8 mouse cellular contexts compared by ENCODE assay signal in genomic region chr4:150346651-150347386, GRCm38 (mm10).
DNase-seq lines count a peak whose midpoint lies in the region; ATAC-seq lines count a peak whose summit lies in the region.
"Had no signal": no experiment of that assay in that cellular context is flagged by ENCODE, and none has a peak within 500 bp of the region (broad histone marks: within the 10 kb centered on the region; RNA-seq: fewer than 3 reads in every experiment).

No protein-coding gene starts in this region.

- no peak overlapping the region for H3K4me3 ChIP-seq in embryonic facial prominence, embryonic 11.5 days (ENCODE audit: low read depth, low read length)
- H3K4me3 ChIP-seq in midbrain, embryonic 16.5 days (ENCODE audit: low read depth, low read length): no peak overlapping the region

- no peak overlapping the region for H3K9ac ChIP-seq in embryonic facial prominence, embryonic 11.5 days (replicated peaks; ENCODE audit: low read length)
- H3K9ac ChIP-seq in midbrain, embryonic 16.5 days (ENCODE audit: low read depth, low read length): no peak overlapping the region

- DNase-seq in R1 (ENCODE audit: low read depth, low spot score): peak; percentile 42
- peak; percentile 62 for DNase-seq in embryonic facial prominence, embryonic 11.5 days (ENCODE audit: low spot score)
- DNase-seq in kidney, adult 18-20 months: peak; percentile 41
- DNase-seq in natural killer cell, adult 2 months (ENCODE audit: low spot score in 2 of 2): no peak
- DNase-seq in heart, postnatal 25 days (ENCODE audit: low spot score): no peak
- no peak for DNase-seq in urinary bladder, postnatal 4 days (ENCODE audit: low spot score in 2 of 2)
- DNase-seq: gastrocnemius, postnatal 25 days had no signal

- peak; percentile 67; the same call in 1 of the 2 replicates for ATAC-seq in embryonic facial prominence, embryonic 11.5 days (replicated peaks; ENCODE audit: insufficient number of reproducible peaks, low FRiP score, low TSS enrichment, low read depth)
- peak; percentile 67; the same call in 1 of the 2 replicates for ATAC-seq in midbrain, embryonic 16.5 days

- H3K27me3 ChIP-seq in embryonic facial prominence, embryonic 11.5 days (ENCODE audit: control insufficient read depth, insufficient read depth, low read length): no peaks in the 10 kb centered on the region
- no peaks in the 10 kb centered on the region for H3K27me3 ChIP-seq in midbrain, embryonic 16.5 days (ENCODE audit: control insufficient read depth, insufficient read depth, low read depth, low read length)

- no peaks in the 10 kb centered on the region for H3K36me3 ChIP-seq in embryonic facial prominence, embryonic 11.5 days (replicated peaks; ENCODE audit: control insufficient read depth, insufficient read depth, low read depth, low read length)
- no peaks in the 10 kb centered on the region for H3K36me3 ChIP-seq in midbrain, embryonic 16.5 days (ENCODE audit: control insufficient read depth, insufficient read depth, low read length)

- intact Hi-C loops in heart, postnatal 25 days (cut with DNase I): loop anchor here (1.0 to 2.0 kb wide), 3 partner anchors 90 to 280 kb away; no protein-coding TSS in a partner anchor

- 0 out of 2 replicates have a peak, but pooled peaks cover 3% of the 10 kb centered on the region for H3K4me1 ChIP-seq in embryonic facial prominence, embryonic 11.5 days (ENCODE audit: control insufficient read depth, insufficient read depth, low read length)
- H3K4me1 ChIP-seq in midbrain, embryonic 16.5 days (ENCODE audit: control insufficient read depth, insufficient read depth, low read length): peaks cover 26% of the 10 kb centered on the region

- H3K27ac ChIP-seq in embryonic facial prominence, embryonic 11.5 days (replicated peaks; ENCODE audit: low read depth, low read length): no peak overlapping the region
- H3K27ac ChIP-seq in midbrain, embryonic 16.5 days (ENCODE audit: low read length): peak overlapping the region; percentile 2; the same call in 1 of the 2 replicates

- H3K9me3 ChIP-seq in embryonic facial prominence, embryonic 11.5 days (replicated peaks; ENCODE audit: control insufficient read depth, low read length): no peaks in the 10 kb centered on the region
- H3K9me3 ChIP-seq in midbrain, embryonic 16.5 days (replicated peaks; ENCODE audit: control insufficient read depth, low read length, poor library complexity, severe bottlenecking): no peaks in the 10 kb centered on the region

- WGBS in embryonic facial prominence, embryonic 11.5 days: 14% methylated on average over 4 of the region's 4 CpGs
- 5% methylated on average over 4 of the region's 4 CpGs for WGBS in midbrain, embryonic 16.5 days

- no peak overlapping the region for H3K4me2 ChIP-seq in embryonic facial prominence, embryonic 11.5 days (ENCODE audit: low read depth, low read length)
- H3K4me2 ChIP-seq in midbrain, embryonic 16.5 days (ENCODE audit: low read length): no peak overlapping the region

Comparison
In these comparisons a context has a peak if more than half of its experiments do, and no peak if none do; other contexts are left out.
1. DNase-seq: peak in R1 (single experiment), embryonic facial prominence, embryonic 11.5 days (single experiment) and kidney, adult 18-20 months (single experiment); none in natural killer cell, adult 2 months (0 of 2), heart, postnatal 25 days (single experiment) and urinary bladder, postnatal 4 days (0 of 2).